Mouse (Mus musculus): ENCODE data around the gene Gm9603. TPM values are rescaled to one million over a fixed set of nuclear protein-coding genes. Genes with fewer than 3 reads are reported as not detected.
"Not testable (repeated sequence)": the region's sequence is repeated elsewhere in the genome, so short reads cannot be mapped to it uniquely, and the experiment has no call there.

Gene Gm9603
- not detected in 2 replicates for polyA plus RNA-seq (2014; fragmentation: Nextera tagmentation; extraction: Ambion mirVana)

- not testable (repeated sequence) for H3K9me3 ChIP-seq (replicated peaks; ENCODE audit: control insufficient read depth, low read length); H3K36me3 ChIP-seq (ENCODE audit: control insufficient read depth, insufficient read depth, low read length); H3K27me3 ChIP-seq (replicated peaks; ENCODE audit: control insufficient read depth, insufficient read depth, low read length); H3K27ac ChIP-seq (ENCODE audit: low read depth, low read length); DNase-seq (ENCODE audit: low spot score); H3K9ac ChIP-seq (ENCODE audit: low read length); ATAC-seq; H3K4me1 ChIP-seq (ENCODE audit: control insufficient read depth, insufficient read depth, low read length); H3K4me3 ChIP-seq (ENCODE audit: low read depth, low read length); H3K4me2 ChIP-seq (ENCODE audit: low read length)
- no CpG with 5 or more reads among the region's 2 CpGs for WGBS
These were observed at the start of gene Gm9603 for GRCm38 (mm10) chr14:5687357-5687756. TSS of gene Gm9603 (minus strand) at chr14:5687457.

- H3K27ac ChIP-seq (ENCODE audit: low read depth, low read length); H3K9ac ChIP-seq (ENCODE audit: low read length); H3K4me3 ChIP-seq (ENCODE audit: low read depth, low read length); H3K4me2 ChIP-seq (ENCODE audit: low read length); H3K27me3 ChIP-seq (replicated peaks; ENCODE audit: control insufficient read depth, insufficient read depth, low read length); H3K4me1 ChIP-seq (ENCODE audit: control insufficient read depth, insufficient read depth, low read length); H3K9me3 ChIP-seq (replicated peaks; ENCODE audit: control insufficient read depth, low read length); H3K36me3 ChIP-seq (ENCODE audit: control insufficient read depth, insufficient read depth, low read length); ATAC-seq; DNase-seq (ENCODE audit: low spot score): not testable (repeated sequence)
- no CpG with 5 or more reads among the region's 1 CpGs for WGBS
These were observed 54.3 kb downstream of the Gm9603 start, which contains the start of gene Gm8265 for GRCm38 (mm10) chr14:5632928-5633327. TSS of gene Gm8265 (minus strand) at chr14:5633028.

Other genes starting within 250 kb of the Gm9603 start
- gene Gm3194, start 232.0 kb downstream of the Gm9603 start, polyA plus RNA-seq (2014; fragmentation: Nextera tagmentation; extraction: Ambion mirVana), result 0.50 TPM in 1 of 2 replicates, not detected in the other
- not detected in 2 replicates for gene Gm8246, start 209.6 kb downstream of the Gm9603 start, polyA plus RNA-seq (2014; fragmentation: Nextera tagmentation; extraction: Ambion mirVana)
- not detected in 2 replicates for gene Gm3187, start 203.2 kb downstream of the Gm9603 start, polyA plus RNA-seq (2014; fragmentation: Nextera tagmentation; extraction: Ambion mirVana)
- 11.8 and 12.3 TPM in 2 replicates for gene Gm3488, start 185.8 kb downstream of the Gm9603 start, polyA plus RNA-seq (2014; fragmentation: Nextera tagmentation; extraction: Ambion mirVana)
- not detected in 2 replicates for gene Gm3532, start 149.0 kb downstream of the Gm9603 start, polyA plus RNA-seq (2014; fragmentation: Nextera tagmentation; extraction: Ambion mirVana)
- not detected in 2 replicates for gene Gm8265, start 54.4 kb downstream of the Gm9603 start, polyA plus RNA-seq (2014; fragmentation: Nextera tagmentation; extraction: Ambion mirVana)
- gene Gm3373, start 54.1 kb upstream of the Gm9603 start, polyA plus RNA-seq (2014; fragmentation: Nextera tagmentation; extraction: Ambion mirVana), result 0.13 TPM in 1 of 2 replicates, not detected in the other
- 6.5 and 6.6 TPM in 2 replicates for gene Gm3383, start 120.5 kb upstream of the Gm9603 start, polyA plus RNA-seq (2014; fragmentation: Nextera tagmentation; extraction: Ambion mirVana)
- not detected in 2 replicates for gene Gm3424, start 142.9 kb upstream of the Gm9603 start, polyA plus RNA-seq (2014; fragmentation: Nextera tagmentation; extraction: Ambion mirVana)
- 0.32 and 0.51 TPM in 2 replicates for gene Gm8237, start 192.9 kb upstream of the Gm9603 start, polyA plus RNA-seq (2014; fragmentation: Nextera tagmentation; extraction: Ambion mirVana)